Mouse (Mus musculus) retina, postnatal 1 day (tissue): ENCODE results near the gene Tmem231.
A peak's percentile ranks its signal among the peaks of the same experiment; 100 is the strongest.

ENCODE experiments used
- DNase-seq: peaks from one replicate; pipeline ENCODE4 v3.0.0-alpha.2; 2012

The Tmem231 gene

GRCm38 (mm10) chr8:111933348-111934076 is at the start of gene Tmem231:
Tmem231 (minus strand) TSS chr8:111933881.
- DNase-seq: peak; percentile 96

GRCm38 (mm10) chr8:111982116-111982515 is 48.4 kb upstream of the Tmem231 start:
- no peak for DNase-seq

- DNase-seq: no peak
These were observed 44.5 kb upstream of the Tmem231 start for GRCm38 (mm10) chr8:111978147-111978546.

- DNase-seq: no peak
These were observed 42.6 kb upstream of the Tmem231 start for GRCm38 (mm10) chr8:111976326-111976725.

GRCm38 (mm10) chr8:111975706-111976105 is 42.0 kb upstream of the Tmem231 start:
- no peak for DNase-seq

GRCm38 (mm10) chr8:111974138-111974537 is 40.5 kb upstream of the Tmem231 start:
- DNase-seq: no peak

- DNase-seq: no peak
These were observed 35.3 kb upstream of the Tmem231 start for GRCm38 (mm10) chr8:111968991-111969390.

- no peak for DNase-seq
These were observed 34.9 kb upstream of the Tmem231 start for GRCm38 (mm10) chr8:111968541-111968940.

- no peak for DNase-seq
These were observed 33.7 kb upstream of the Tmem231 start for GRCm38 (mm10) chr8:111967246-111967870.

GRCm38 (mm10) chr8:111964849-111965561 is 31.3 kb upstream of the Tmem231 start:
- DNase-seq: no peak

- no peak for DNase-seq
These were observed 30.7 kb upstream of the Tmem231 start for GRCm38 (mm10) chr8:111964351-111964750.

GRCm38 (mm10) chr8:111963546-111963945 is 29.9 kb upstream of the Tmem231 start:
- DNase-seq: no peak

- no peak for DNase-seq
These were observed 29.4 kb upstream of the Tmem231 start for GRCm38 (mm10) chr8:111963091-111963490.

- DNase-seq: no peak
These were observed 28.9 kb upstream of the Tmem231 start for GRCm38 (mm10) chr8:111962589-111962988.

GRCm38 (mm10) chr8:111961330-111961729 is 27.6 kb upstream of the Tmem231 start:
- no peak for DNase-seq

GRCm38 (mm10) chr8:111960591-111961321 is 27.1 kb upstream of the Tmem231 start:
- DNase-seq: no peak

- DNase-seq: no peak
These were observed 23.6 kb upstream of the Tmem231 start for GRCm38 (mm10) chr8:111957231-111957630.

GRCm38 (mm10) chr8:111955879-111956278 is 22.2 kb upstream of the Tmem231 start:
- no peak for DNase-seq

- no peak for DNase-seq
These were observed 21.3 kb upstream of the Tmem231 start for GRCm38 (mm10) chr8:111954844-111955594.

GRCm38 (mm10) chr8:111951936-111952335 is 18.3 kb upstream of the Tmem231 start:
- no peak for DNase-seq

- no peak for DNase-seq
These were observed 17.6 kb upstream of the Tmem231 start for GRCm38 (mm10) chr8:111951317-111951716.

- DNase-seq: no peak
These were observed 17.2 kb upstream of the Tmem231 start for GRCm38 (mm10) chr8:111950846-111951245.
